Mouse (Mus musculus): Measurements from ENCODE around the gene Ciapin1. TPM values are rescaled to one million over a fixed set of nuclear protein-coding genes. Genes with fewer than 3 reads are reported as not detected.
A peak's percentile ranks its signal among the peaks of the same experiment; 100 is the strongest.
"Not testable (repeated sequence)": the region's sequence is repeated elsewhere in the genome, so short reads cannot be mapped to it uniquely, and the experiment has no call there.

Ciapin1 gene
- polyA plus RNA-seq, 1 experiment from 2014 or later: 37.5 TPM

DNA sequence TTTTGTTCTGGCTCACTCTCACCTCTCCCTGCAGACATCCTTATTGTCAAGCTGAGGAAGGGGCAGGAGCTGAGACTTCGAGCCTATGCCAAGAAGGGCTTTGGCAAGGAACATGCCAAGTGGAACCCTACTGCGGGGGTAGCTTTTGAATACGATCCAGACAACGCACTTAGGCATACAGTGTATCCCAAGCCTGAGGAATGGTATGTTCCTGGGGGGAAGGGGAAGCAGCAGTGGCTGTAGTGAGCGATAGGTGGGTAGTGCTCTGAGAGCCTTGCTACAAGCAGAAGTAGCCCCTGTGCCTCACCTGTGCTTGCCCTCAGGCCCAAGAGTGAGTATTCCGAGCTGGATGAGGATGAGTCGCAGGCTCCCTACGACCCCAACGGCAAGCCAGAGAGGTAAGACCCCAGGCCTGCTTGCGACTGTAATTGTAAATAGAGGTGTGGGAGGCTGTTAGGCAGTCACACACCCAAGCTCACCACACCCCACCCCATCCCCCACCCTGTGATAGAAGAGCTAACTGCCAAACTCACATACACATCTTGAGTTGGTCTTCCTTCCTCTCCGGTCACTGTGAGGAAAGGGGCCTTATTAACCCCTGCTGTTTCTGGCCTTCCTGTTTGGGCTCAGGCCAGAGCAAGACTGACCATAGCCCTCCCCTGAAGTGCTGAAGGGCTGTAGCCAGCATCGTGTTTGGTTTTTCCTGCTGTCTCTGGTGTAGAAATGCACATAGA, 24.5 kb upstream of the Ciapin1 start:
- no peak overlapping the region for H3K9ac ChIP-seq (ENCODE audit: low read depth, low read length)
- no peak for ATAC-seq (ENCODE audit: low read depth)
- WGBS (ENCODE audit: insufficient replicate concordance): 76% methylated on average over 12 of the region's 12 CpGs
- 0 out of 2 replicates have a peak overlapping the region, but pooled peaks have one; percentile 2 for H3K27ac ChIP-seq (ENCODE audit: low read length)
- H3K4me3 ChIP-seq (ENCODE audit: low read depth, low read length): no peak overlapping the region
- no peak overlapping the region for H3K4me2 ChIP-seq (ENCODE audit: low read depth, low read length)
- H3K36me3 ChIP-seq (ENCODE audit: control insufficient read depth, insufficient read depth): peaks cover 52% of the 10 kb centered on the region
- no peaks in the 10 kb centered on the region for H3K27me3 ChIP-seq (ENCODE audit: control insufficient read depth, insufficient read depth, low read depth, low read length)
- no peaks in the 10 kb centered on the region for H3K9me3 ChIP-seq (replicated peaks; ENCODE audit: control insufficient read depth, low read length)
- H3K4me1 ChIP-seq (ENCODE audit: control insufficient read depth, low read depth, low read length): peaks cover 21% of the 10 kb centered on the region

DNA sequence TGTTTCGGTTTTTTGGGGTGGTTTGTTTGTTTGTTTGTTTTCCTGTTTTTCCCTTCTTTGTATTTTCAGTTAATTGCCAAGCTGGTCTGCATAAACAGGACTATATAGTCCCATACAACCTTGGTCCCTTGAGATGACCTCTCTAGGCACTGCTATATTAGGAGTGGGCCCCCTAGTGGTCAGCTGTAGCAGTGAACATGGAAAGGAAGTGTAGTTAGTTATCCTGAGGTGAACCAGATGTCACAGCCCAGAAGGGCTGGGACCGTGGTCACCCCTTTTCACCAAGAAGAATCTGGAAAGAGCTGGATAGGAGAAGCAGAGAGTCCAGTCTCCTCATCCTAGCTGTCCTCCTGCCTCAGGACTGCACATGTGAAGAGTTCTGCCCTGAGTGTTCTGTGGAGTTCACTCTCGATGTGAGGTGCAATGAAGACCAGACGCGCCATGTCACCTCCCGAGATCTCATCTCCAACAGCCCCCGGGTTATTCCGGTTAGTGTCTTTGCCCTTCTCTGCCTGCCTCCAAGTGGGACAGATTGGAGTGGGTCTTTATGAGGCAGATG, 23.3 kb upstream of the Ciapin1 start:
- ATAC-seq (ENCODE audit: low read depth): peak; percentile 31; the same call in 1 of the 2 replicates
- 64% methylated on average over 8 of the region's 8 CpGs for WGBS (ENCODE audit: insufficient replicate concordance)
- H3K4me1 ChIP-seq (ENCODE audit: control insufficient read depth, low read depth, low read length): peaks cover 23% of the 10 kb centered on the region
- no peaks in the 10 kb centered on the region for H3K9me3 ChIP-seq (replicated peaks; ENCODE audit: control insufficient read depth, low read length)
- no peak overlapping the region for H3K27ac ChIP-seq (ENCODE audit: low read length)
- H3K36me3 ChIP-seq (ENCODE audit: control insufficient read depth, insufficient read depth): peaks cover 43% of the 10 kb centered on the region
- H3K4me3 ChIP-seq (ENCODE audit: low read depth, low read length): no peak overlapping the region
- no peaks in the 10 kb centered on the region for H3K27me3 ChIP-seq (ENCODE audit: control insufficient read depth, insufficient read depth, low read depth, low read length)
- H3K4me2 ChIP-seq (ENCODE audit: low read depth, low read length): no peak overlapping the region
- no peak overlapping the region for H3K9ac ChIP-seq (ENCODE audit: low read depth, low read length)

DNA sequence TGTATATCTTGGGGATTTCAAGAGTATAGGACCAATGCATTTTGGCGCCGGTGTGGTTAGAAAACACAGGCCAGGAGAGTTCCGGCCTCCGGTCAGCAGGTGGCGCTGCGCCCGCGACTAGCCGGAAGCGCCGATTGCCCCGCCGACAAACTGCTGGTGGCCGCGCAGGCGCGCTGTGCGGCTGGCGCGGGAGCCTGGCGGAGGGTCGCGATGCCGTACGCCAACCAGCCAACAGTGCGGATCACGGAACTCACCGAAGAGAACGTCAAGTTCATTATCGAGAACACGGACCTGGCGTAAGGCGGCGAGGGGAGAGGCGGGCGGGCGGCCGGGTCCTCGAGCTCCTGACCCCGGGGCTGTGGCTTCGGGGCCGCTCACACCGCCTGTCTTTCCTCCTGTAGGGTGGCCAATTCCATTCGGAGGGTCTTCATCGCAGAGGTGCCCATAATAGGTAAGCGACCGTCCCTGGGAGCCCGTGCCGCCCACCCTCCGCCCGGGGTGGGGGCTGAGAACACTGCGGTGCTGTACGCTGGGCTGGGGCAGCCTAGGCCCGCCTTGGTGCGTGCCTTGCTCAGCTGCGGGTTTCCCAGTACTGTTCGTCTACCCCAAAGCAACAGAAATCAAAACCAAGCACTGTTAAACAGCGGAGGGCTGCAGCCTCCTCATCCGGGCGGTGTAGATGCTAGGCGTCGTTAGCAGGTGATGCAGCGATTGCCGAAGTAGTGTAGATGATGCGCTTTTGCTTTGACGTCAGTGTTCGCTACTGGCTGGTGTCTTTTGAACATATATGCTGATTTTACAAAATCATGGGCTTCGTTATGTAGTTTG, 19.4 kb upstream of the Ciapin1 start, which contains the start of gene Polr2c:
TSS of gene Polr2c (plus strand) at position 105 of the 828 bp plus-strand sequence.
- peak; percentile 82 for ATAC-seq (ENCODE audit: low read depth)
- Histone ChIP-seq H3K9me3 (replicated peaks; ENCODE audit: control insufficient read depth, low read length) (no peaks in the 10 kb centered on the region), H3K4me1 (ENCODE audit: control insufficient read depth, low read depth, low read length) (peaks cover 10% of the 10 kb centered on the region), H3K27me3 (ENCODE audit: control insufficient read depth, insufficient read depth, low read depth, low read length) (no peaks in the 10 kb centered on the region), H3K36me3 (ENCODE audit: control insufficient read depth, insufficient read depth) (peaks cover 20% of the 10 kb centered on the region), H3K27ac (ENCODE audit: low read length) (peak within 1 kb of the TSS; percentile 78), H3K9ac (ENCODE audit: low read depth, low read length) (peak within 1 kb of the TSS; percentile 93), H3K4me3 (ENCODE audit: low read depth, low read length) (peak within 1 kb of the TSS; percentile 97), H3K4me2 (ENCODE audit: low read depth, low read length) (peak within 1 kb of the TSS; percentile 72)
- under 1% methylated on average over 67 of the region's 68 CpGs for WGBS (ENCODE audit: insufficient replicate concordance)

DNA sequence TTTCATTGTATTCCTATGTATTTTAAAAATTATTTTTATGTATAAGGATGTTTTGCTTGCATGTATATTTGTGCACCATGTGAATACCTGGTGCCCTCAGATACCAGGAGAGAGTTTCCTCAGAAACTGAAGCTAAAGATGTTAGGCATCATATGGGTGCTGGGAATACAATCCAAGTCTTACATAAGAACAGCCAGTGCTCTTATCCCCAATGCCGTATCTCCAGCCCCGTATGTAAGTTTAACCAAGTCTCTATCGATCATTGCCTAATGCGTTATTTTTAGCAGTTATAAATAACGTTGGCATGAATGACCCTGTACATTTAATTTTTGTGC, 18.8 kb upstream of the Ciapin1 start:
- no peaks in the 10 kb centered on the region for H3K9me3 ChIP-seq (replicated peaks; ENCODE audit: control insufficient read depth, low read length)
- peak overlapping the region; percentile 53 for H3K4me2 ChIP-seq (ENCODE audit: low read depth, low read length)
- H3K27ac ChIP-seq (ENCODE audit: low read length): no peak overlapping the region
- H3K36me3 ChIP-seq (ENCODE audit: control insufficient read depth, insufficient read depth): peaks cover 18% of the 10 kb centered on the region
- peak overlapping the region; percentile 97 for H3K4me3 ChIP-seq (ENCODE audit: low read depth, low read length)
- WGBS (ENCODE audit: insufficient replicate concordance): 27% methylated on average over 5 of the region's 5 CpGs
- H3K27me3 ChIP-seq (ENCODE audit: control insufficient read depth, insufficient read depth, low read depth, low read length): no peaks in the 10 kb centered on the region
- H3K4me1 ChIP-seq (ENCODE audit: control insufficient read depth, low read depth, low read length): peaks cover 8% of the 10 kb centered on the region
- H3K9ac ChIP-seq (ENCODE audit: low read depth, low read length): peak overlapping the region; percentile 36; the same call in 1 of the 2 replicates
- ATAC-seq (ENCODE audit: low read depth): no peak

DNA sequence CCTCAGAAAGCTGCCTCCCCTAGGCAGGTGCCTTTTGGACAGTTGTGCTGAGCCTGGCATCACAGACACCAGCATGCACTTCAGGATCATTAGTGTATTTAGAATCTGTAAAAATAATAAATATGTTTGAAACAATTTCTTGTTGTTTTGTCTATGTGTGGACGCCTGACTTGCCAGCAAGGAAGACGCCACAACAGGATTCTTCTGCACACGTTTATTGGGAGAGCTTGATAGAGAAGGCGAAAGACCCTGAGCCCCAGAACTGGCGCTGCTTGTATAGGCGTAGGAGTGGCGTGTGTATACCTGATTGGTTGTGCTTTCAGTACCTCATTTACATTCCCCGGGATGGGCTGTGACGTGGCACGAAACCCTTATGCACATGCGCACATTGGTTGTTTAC, 16.6 kb upstream of the Ciapin1 start:
- H3K9me3 ChIP-seq (replicated peaks; ENCODE audit: control insufficient read depth, low read length); H3K27ac ChIP-seq (ENCODE audit: low read length); ATAC-seq (ENCODE audit: low read depth); H3K4me3 ChIP-seq (ENCODE audit: low read depth, low read length); H3K9ac ChIP-seq (ENCODE audit: low read depth, low read length); H3K4me1 ChIP-seq (ENCODE audit: control insufficient read depth, low read depth, low read length); H3K27me3 ChIP-seq (ENCODE audit: control insufficient read depth, insufficient read depth, low read depth, low read length); H3K4me2 ChIP-seq (ENCODE audit: low read depth, low read length): not testable (repeated sequence)
- peaks cover 24% of the 10 kb centered on the region for H3K36me3 ChIP-seq (ENCODE audit: control insufficient read depth, insufficient read depth)
- whole genome bisulfite sequencing (ENCODE audit: insufficient replicate concordance): 81% methylated on average over 11 of the region's 11 CpGs

DNA sequence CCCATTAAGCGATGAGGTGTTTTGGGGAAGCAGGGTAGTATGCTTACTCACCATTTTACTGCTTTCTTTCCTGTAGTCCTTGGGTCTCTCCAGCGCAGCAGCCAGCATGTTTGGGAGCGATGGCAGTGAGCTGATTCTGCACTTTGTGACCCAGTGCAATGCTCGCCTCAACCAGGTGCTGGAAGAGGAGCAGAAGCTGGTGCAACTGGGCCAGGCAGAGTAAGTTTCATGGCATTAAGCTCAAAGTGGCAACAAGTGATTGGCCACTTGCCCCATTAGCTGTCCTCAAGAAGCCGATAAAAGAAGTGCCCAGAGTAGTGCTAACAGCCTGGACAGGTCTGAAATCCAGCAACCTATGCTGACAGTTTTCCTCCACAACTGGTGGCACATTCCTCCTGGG, 11.9 kb upstream of the Ciapin1 start:
- H3K36me3 ChIP-seq (ENCODE audit: control insufficient read depth, insufficient read depth): peaks cover 32% of the 10 kb centered on the region
- H3K4me2 ChIP-seq (ENCODE audit: low read depth, low read length): no peak overlapping the region
- ATAC-seq (ENCODE audit: low read depth): no peak
- no peaks in the 10 kb centered on the region for H3K9me3 ChIP-seq (replicated peaks; ENCODE audit: control insufficient read depth, low read length)
- H3K4me3 ChIP-seq (ENCODE audit: low read depth, low read length): no peak overlapping the region
- no peaks in the 10 kb centered on the region for H3K27me3 ChIP-seq (ENCODE audit: control insufficient read depth, insufficient read depth, low read depth, low read length)
- 75% methylated on average over 5 of the region's 5 CpGs for WGBS (ENCODE audit: insufficient replicate concordance)
- H3K27ac ChIP-seq (ENCODE audit: low read length): no peak overlapping the region
- no peaks in the 10 kb centered on the region for H3K4me1 ChIP-seq (ENCODE audit: control insufficient read depth, low read depth, low read length)
- no peak overlapping the region for H3K9ac ChIP-seq (ENCODE audit: low read depth, low read length)

DNA sequence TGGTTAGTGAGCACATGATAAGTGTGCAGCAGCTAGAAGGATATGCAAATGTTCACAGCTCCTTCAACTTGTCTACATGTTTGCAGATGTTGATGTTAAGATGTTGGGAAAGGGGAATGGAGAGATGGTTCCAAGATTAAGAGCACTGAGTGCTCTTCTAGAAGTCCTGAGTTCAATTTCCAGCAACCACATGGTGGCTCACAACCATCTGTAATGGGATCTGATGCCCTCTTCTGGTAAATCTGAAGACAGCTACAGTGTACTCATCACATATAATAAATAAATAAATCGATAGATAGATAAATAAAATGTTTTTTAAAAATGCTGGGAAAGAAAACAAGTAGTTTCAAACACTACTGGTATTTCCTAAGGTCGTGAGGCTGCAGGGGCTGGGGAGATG, 3.0 kb upstream of the Ciapin1 start:
- Histone ChIP-seq H3K27me3 (ENCODE audit: control insufficient read depth, insufficient read depth, low read depth, low read length) (no peaks in the 10 kb centered on the region), H3K27ac (ENCODE audit: low read length) (no peak overlapping the region), H3K4me2 (ENCODE audit: low read depth, low read length) (no peak overlapping the region), H3K36me3 (ENCODE audit: control insufficient read depth, insufficient read depth) (peaks cover 6% of the 10 kb centered on the region; the same call in 1 of the 2 replicates), H3K9me3 (replicated peaks; ENCODE audit: control insufficient read depth, low read length) (no peaks in the 10 kb centered on the region), H3K4me3 (ENCODE audit: low read depth, low read length) (no peak overlapping the region), H3K9ac (ENCODE audit: low read depth, low read length) (no peak overlapping the region), H3K4me1 (ENCODE audit: control insufficient read depth, low read depth, low read length) (peaks cover 16% of the 10 kb centered on the region)
- no peak for ATAC-seq (ENCODE audit: low read depth)
- 47% methylated on average over 2 of the region's 2 CpGs for WGBS (ENCODE audit: insufficient replicate concordance)

DNA sequence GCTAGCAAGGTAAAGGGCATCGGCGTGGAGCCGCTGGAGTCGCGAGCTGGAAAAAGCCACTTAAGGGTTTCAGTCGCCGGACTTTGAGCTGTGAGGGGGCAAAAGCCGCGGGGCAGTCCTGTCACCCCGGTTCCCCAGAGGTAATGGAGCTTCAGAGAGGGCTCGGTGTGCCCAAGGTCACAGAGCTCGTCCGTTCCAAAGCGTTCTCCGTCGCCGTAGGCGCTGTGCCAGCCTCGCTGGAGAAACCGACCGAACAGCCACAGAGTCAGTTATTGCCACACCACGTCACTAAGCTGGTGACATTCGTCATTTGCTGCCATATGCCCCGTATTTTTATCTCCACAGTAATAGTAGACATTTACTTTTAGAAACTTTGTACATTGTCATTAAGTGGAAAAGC, 442 bp upstream of the Ciapin1 start:
- Histone ChIP-seq H3K4me2 (ENCODE audit: low read depth, low read length) (peak overlapping the region; percentile 78), H3K9me3 (replicated peaks; ENCODE audit: control insufficient read depth, low read length) (no peaks in the 10 kb centered on the region), H3K27ac (ENCODE audit: low read length) (peak overlapping the region; percentile 96), H3K36me3 (ENCODE audit: control insufficient read depth, insufficient read depth) (no peaks in the 10 kb centered on the region; the same call in 1 of the 2 replicates), H3K9ac (ENCODE audit: low read depth, low read length) (peak overlapping the region; percentile 98), H3K4me3 (ENCODE audit: low read depth, low read length) (peak overlapping the region; percentile 99), H3K4me1 (ENCODE audit: control insufficient read depth, low read depth, low read length) (peaks cover 20% of the 10 kb centered on the region), H3K27me3 (ENCODE audit: control insufficient read depth, insufficient read depth, low read depth, low read length) (no peaks in the 10 kb centered on the region)
- 0% methylated on average over 24 of the region's 24 CpGs for WGBS (ENCODE audit: insufficient replicate concordance)
- ATAC-seq (ENCODE audit: low read depth): peak; percentile 68

Data from liver, embryonic 16.5 days (tissue).